Mouse (Mus musculus) liver, embryonic 14.5 days (tissue): Measurements from ENCODE around the gene Mapk8ip1.

Experiments used
- CTCF ChIP-seq: IDR thresholded peaks from 2 replicates; pipeline ENCODE4 v1.5.1; 2016; ENCODE audit warnings: antibody characterized with exemption, low read depth, control low read depth
- EP300 ChIP-seq: IDR thresholded peaks from 2 replicates; pipeline ENCODE4 v1.6.1; 2016; ENCODE audit warnings: antibody characterized with exemption, low read depth

GRCm38 (mm10) chr2:92349589-92350425 lies 51.3 kb downstream of the Mapk8ip1 start:
- TF ChIP-seq CTCF (no peak), EP300 (no peak)
